Mouse (Mus musculus) adrenal gland, postnatal 10 days (tissue): Measurements from ENCODE around the gene Olfr109. TPM values are rescaled to one million over a fixed set of nuclear protein-coding genes. Genes with fewer than 3 reads are reported as not detected.

ENCODE experiments used
- DNase-seq: peaks from one replicate; pipeline ENCODE4 v3.0.0; 2021; ENCODE audit warnings: mixed read lengths
- long read RNA-seq, 2 experiments: library from polyadenylated mRNA; stranded (forward); transcript quantifications; one replicate each; pipeline ENCODE4 v2.0.0; 2021
- total RNA-seq, 2 experiments: library from RNA; stranded (reverse); gene quantifications; 2 replicates each; pipeline ENCODE4 v1.2.3; 2021

Gene Olfr109
- total RNA-seq = not detected
- long read RNA-seq, experiment 1 = 0 reads
- long read RNA-seq, experiment 2 = 0 reads

DNA sequence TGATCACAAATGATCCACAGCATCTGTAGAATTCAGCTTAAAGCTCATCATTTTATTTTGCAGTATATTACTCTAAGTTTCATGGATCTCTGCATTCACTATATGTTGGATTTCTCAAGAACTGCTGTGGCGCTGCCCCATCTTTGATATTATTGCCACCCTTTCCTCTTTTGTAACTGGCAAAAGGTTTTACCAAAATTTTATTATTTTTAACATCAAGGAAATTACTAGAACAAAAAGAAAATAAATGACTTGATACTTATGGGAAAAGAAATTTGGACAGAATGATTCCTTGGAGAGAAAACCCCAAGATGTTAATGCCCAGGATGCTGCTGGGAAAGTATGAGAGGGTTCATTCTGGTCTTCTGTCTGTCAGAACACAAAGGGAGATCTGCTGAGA lies at the start of gene Olfr109:
Gene Olfr109 (plus strand): TSS at position 301 of the 400 bp plus-strand sequence.
- DNase-seq = no peak

DNA sequence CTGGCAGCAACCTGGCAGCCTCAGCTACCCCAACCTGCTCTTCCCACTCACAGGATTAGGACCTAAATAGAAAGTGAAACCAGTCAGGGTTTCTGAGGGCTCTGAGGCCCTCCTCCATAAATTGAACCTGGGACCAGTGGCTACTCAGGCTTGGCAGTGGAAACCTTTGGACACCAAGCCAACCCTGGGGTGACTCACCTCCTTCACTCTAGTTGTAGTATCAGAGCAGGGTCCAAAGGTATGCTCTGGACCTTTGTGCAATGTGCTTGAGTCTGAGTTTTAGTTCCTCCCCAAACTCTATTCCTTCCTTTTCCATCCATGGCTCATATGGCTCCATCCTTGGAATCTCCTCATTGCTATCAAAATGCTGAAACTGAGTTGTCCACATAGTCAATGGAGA lies 45.3 kb upstream of the Olfr109 start:
- no peak for DNase-seq

GRCm38 (mm10) chr17:37445180-37445579 lies 13.5 kb upstream of the Olfr109 start, which contains the start of gene Olfr108:
TSS of gene Olfr108 (plus strand) at chr17:37445480.
- DNase-seq = no peak

DNA sequence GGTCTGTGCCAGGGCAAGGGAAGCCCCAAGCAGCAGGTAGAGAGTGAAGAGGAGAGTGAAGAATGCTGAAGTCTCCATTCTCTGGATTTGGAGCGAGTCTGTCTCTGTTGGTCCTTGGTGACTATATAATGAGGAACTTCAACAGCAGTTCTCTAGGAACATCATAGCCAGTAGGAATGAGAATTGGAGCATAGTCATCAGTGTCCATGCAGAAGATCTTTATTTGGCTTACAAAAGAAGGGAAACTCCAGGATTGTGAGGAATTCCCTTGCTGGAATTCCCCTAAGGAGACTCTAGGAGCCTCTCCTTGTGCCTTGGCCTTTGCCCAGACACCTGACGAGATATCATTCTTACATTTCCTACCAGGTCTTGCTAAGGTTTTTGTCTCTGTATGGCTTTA lies 24.7 kb downstream of the Olfr109 start, which contains the start of gene H2-M2:
Gene H2-M2 (minus strand): TSS at position 101 of the 400 bp plus-strand sequence.
- no peak for DNase-seq

DNA sequence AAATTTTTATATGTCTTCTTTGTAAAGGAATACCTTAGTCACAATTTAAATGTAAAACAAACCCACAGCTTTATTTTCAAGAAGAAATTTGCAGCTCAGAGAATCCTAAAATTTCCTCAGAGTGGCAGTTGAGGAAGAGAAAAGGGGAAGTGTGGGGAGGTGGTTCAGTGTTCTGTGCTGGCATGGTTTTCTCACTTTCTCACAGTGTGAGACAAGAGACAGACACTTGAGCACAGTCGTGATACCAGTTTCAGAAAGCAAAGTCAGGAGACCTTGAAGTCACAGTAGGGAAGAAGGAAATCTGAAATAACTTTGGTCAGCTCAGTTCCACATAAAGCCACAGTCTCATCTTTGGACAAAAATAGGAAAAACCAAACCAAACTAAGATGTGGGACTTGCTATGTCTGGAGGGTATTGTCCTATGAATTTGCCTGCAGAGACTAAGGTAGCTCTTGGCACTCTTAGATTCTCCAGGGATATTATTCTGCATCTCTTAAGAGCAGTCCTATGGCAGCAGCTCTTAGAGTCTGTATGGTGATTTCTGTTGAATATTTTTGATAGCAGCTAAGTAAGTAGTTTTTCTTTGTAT lies 33.3 kb downstream of the Olfr109 start, which contains the start of gene Olfr110:
Gene Olfr110 (plus strand): TSS at position 539 of the 589 bp plus-strand sequence.
- DNase-seq = no peak

GRCm38 (mm10) chr17:37507730-37508129 lies 49.0 kb downstream of the Olfr109 start, which contains the start of gene Olfr111:
TSS of gene Olfr111 (plus strand) at chr17:37508030.
- no peak for DNase-seq

Other genes with a start within 250 kb of the Olfr109 start
- not detected for gene Olfr95, start 245.8 kb upstream of the Olfr109 start, total RNA-seq
- gene Olfr96, start 238.8 kb upstream of the Olfr109 start, total RNA-seq = not detected
- not detected for gene Olfr97, start 221.6 kb upstream of the Olfr109 start, total RNA-seq
- not detected for gene Olfr98, start 195.2 kb upstream of the Olfr109 start, total RNA-seq
- gene H2-M3, start 188.7 kb upstream of the Olfr109 start, total RNA-seq = 1 to 10 TPM; 4.6 to 5.0 TPM
- not detected for gene Olfr99, start 175.5 kb upstream of the Olfr109 start, total RNA-seq
- not detected for gene Olfr101, start 154.6 kb upstream of the Olfr109 start, total RNA-seq
- not detected for gene Olfr102, start 141.9 kb upstream of the Olfr109 start, total RNA-seq
- not detected for gene Olfr103, start 119.2 kb upstream of the Olfr109 start, total RNA-seq
- not detected for gene Olfr104-ps, start 99.3 kb upstream of the Olfr109 start, total RNA-seq
- gene Olfr105-ps, start 79.9 kb upstream of the Olfr109 start, total RNA-seq = not detected
- gene Olfr106-ps, start 68.5 kb upstream of the Olfr109 start, total RNA-seq = not detected
- gene Olfr107, start 59.7 kb upstream of the Olfr109 start, total RNA-seq = not detected
- gene Olfr108, start 13.4 kb upstream of the Olfr109 start, total RNA-seq = not detected
- gene H2-M2, start 24.6 kb downstream of the Olfr109 start, total RNA-seq = under 1 TPM; 0.36 to 0.60 TPM
- not detected for gene Olfr110, start 33.6 kb downstream of the Olfr109 start, total RNA-seq
- gene Olfr111, start 49.1 kb downstream of the Olfr109 start, total RNA-seq = not detected
- gene Olfr112, start 110.5 kb downstream of the Olfr109 start, total RNA-seq = not detected
- not detected for gene Olfr113, start 118.7 kb downstream of the Olfr109 start, total RNA-seq
- gene Olfr114, start 133.8 kb downstream of the Olfr109 start, total RNA-seq = not detected
- gene Olfr115, start 168.2 kb downstream of the Olfr109 start, total RNA-seq = not detected
- gene Olfr116, start 168.3 kb downstream of the Olfr109 start, total RNA-seq = not detected
- not detected for gene Olfr117, start 204.9 kb downstream of the Olfr109 start, total RNA-seq
- not detected for gene Olfr118, start 208.1 kb downstream of the Olfr109 start, total RNA-seq
- gene Olfr119, start 237.6 kb downstream of the Olfr109 start, total RNA-seq = not detected